Mouse (Mus musculus) CH12.LX (cell line): ENCODE data around the gene Il33. TPM values are rescaled to one million over a fixed set of nuclear protein-coding genes. Genes with fewer than 3 reads are reported as not detected.

Source experiments
- DNase-seq: peaks from one replicate; pipeline ENCODE4 v3.0.0-alpha.2; 2013; ENCODE audit errors: extremely low read depth
- H3K27ac ChIP-seq: 2 replicates; pipeline ENCODE4 v1.5.1; 2012; ENCODE audit warnings: low read depth, mild to moderate bottlenecking, control low read depth, moderate library complexity; ENCODE audit not compliant: insufficient read depth
- H3K27me3 ChIP-seq: replicated peaks from 2 replicates; pipeline ENCODE3; 2012; ENCODE audit warnings: inconsistent platforms
- H3K36me3 ChIP-seq, 2 experiments: replicated peaks in 1 of 2; 2 replicates each; pipeline versions ENCODE3 to v1.6.1; 2012; ENCODE audit warnings: inconsistent platforms in 1 of 2, low read length in 1 of 2, mild to moderate bottlenecking in 1 of 2, mixed read lengths in 1 of 2, moderate library complexity in 1 of 2; ENCODE audit not compliant: control insufficient read depth in 1 of 2, insufficient read depth in 1 of 2
- H3K4me1 ChIP-seq, 2 experiments: 2 replicates each; pipeline ENCODE4 v1.6.1; 2012; ENCODE audit warnings: inconsistent platforms in 1 of 2, moderate library complexity in 1 of 2; ENCODE audit not compliant: insufficient read depth in 2 of 2, control insufficient read depth in 1 of 2
- H3K4me2 ChIP-seq: 2 replicates; pipeline ENCODE4 v1.6.1; 2012; ENCODE audit warnings: low read depth, mild to moderate bottlenecking, control low read depth; ENCODE audit not compliant: poor library complexity, insufficient read depth, severe bottlenecking
- H3K4me3 ChIP-seq, 3 experiments: fragments of 150-350 bp in 1 of 3; sonication (generic) in 1 of 3; replicated peaks in 1 of 3; 2 replicates each; pipeline versions ENCODE3 to v1.5.1; 2011 to 2012; ENCODE audit warnings: low read depth in 2 of 3, low read length in 2 of 3, mild to moderate bottlenecking in 2 of 3, moderate library complexity in 2 of 3, control low read depth in 1 of 3, improper control_type of control experiment in 1 of 3, inconsistent platforms in 1 of 3, mixed read lengths in 1 of 3; ENCODE audit not compliant: poor library complexity in 1 of 3
- H3K79me2 ChIP-seq: replicated peaks from 2 replicates; pipeline ENCODE4 v1.6.1; 2012; ENCODE audit warnings: mild to moderate bottlenecking, moderate library complexity; ENCODE audit not compliant: control insufficient read depth, poor library complexity, insufficient read depth, severe bottlenecking; ENCODE audit errors: extremely low read depth
- H3K9ac ChIP-seq: 2 replicates; pipeline ENCODE4 v1.6.1; 2012; ENCODE audit warnings: low read depth, mild to moderate bottlenecking, control low read depth, moderate library complexity; ENCODE audit not compliant: insufficient read depth
- H3K9me3 ChIP-seq: replicated peaks from 2 replicates; pipeline ENCODE3; 2012; ENCODE audit warnings: low read length, inconsistent platforms, mixed read lengths
- CHD2 ChIP-seq: IDR thresholded peaks from 2 replicates; pipeline ENCODE4 v1.6.1; 2011; ENCODE audit warnings: low read length, improper control_type of control experiment
- E2F4 ChIP-seq: IDR thresholded peaks from 2 replicates; pipeline ENCODE4 v1.6.1; 2011; ENCODE audit warnings: low read depth, low read length, improper control_type of control experiment; ENCODE audit not compliant: insufficient replicate concordance
- EP300 ChIP-seq: IDR thresholded peaks from 2 replicates; pipeline ENCODE4 v1.6.1; 2011; ENCODE audit warnings: low read length, improper control_type of control experiment
- IRF4 ChIP-seq: IDR thresholded peaks from 2 replicates; pipeline ENCODE4 v1.6.1; 2014; ENCODE audit warnings: low read depth, mild to moderate bottlenecking, inconsistent platforms, low read length, improper control_type of control experiment
- JUN ChIP-seq: IDR thresholded peaks from 2 replicates; pipeline ENCODE4 v1.6.1; 2011; ENCODE audit warnings: low read depth, mild to moderate bottlenecking, low read length, improper control_type of control experiment, moderate library complexity; ENCODE audit not compliant: insufficient read depth
- MAFK ChIP-seq: IDR thresholded peaks from 2 replicates; pipeline ENCODE4 v1.6.1; 2011; ENCODE audit warnings: low read length, improper control_type of control experiment; ENCODE audit not compliant: insufficient replicate concordance
- MAX ChIP-seq: IDR thresholded peaks from 2 replicates; pipeline ENCODE4 v1.6.1; 2011; ENCODE audit warnings: low read length, improper control_type of control experiment
- MEF2A ChIP-seq: IDR thresholded peaks from 2 replicates; pipeline ENCODE4 v1.6.1; 2014; ENCODE audit warnings: low read depth, mild to moderate bottlenecking, inconsistent platforms, low read length, improper control_type of control experiment, borderline replicate concordance
- MYC ChIP-seq: IDR thresholded peaks from 2 replicates; pipeline ENCODE4 v1.6.1; 2011; ENCODE audit warnings: low read depth, mild to moderate bottlenecking, improper control_type of control experiment, low read length
- NRF1 ChIP-seq: IDR thresholded peaks from 2 replicates; pipeline ENCODE4 v1.6.1; 2014; ENCODE audit warnings: low read depth, mild to moderate bottlenecking, inconsistent platforms, low read length, improper control_type of control experiment, moderate library complexity
- PAX5 ChIP-seq: IDR thresholded peaks from 2 replicates; pipeline ENCODE4 v1.6.1; 2012; ENCODE audit warnings: low read length, inconsistent platforms, mixed read lengths
- POLR2A ChIP-seq: IDR thresholded peaks from 2 replicates; pipeline ENCODE4 v1.6.1; 2011; ENCODE audit warnings: low read depth, mild to moderate bottlenecking, improper control_type of control experiment, low read length
- RAD21 ChIP-seq: IDR thresholded peaks from 2 replicates; pipeline ENCODE4 v1.6.1; 2011; ENCODE audit warnings: low read depth, mild to moderate bottlenecking, low read length, improper control_type of control experiment, moderate library complexity
- RCOR1 ChIP-seq: conservative IDR thresholded peaks from 2 replicates; pipeline ENCODE4 v1.6.1; 2012; ENCODE audit warnings: low read depth, mild to moderate bottlenecking, inconsistent platforms, low read length, improper control_type of control experiment
- TBP ChIP-seq: conservative IDR thresholded peaks from 2 replicates; pipeline ENCODE4 v1.6.1; 2011; ENCODE audit warnings: low read depth, low read length, improper control_type of control experiment
- TCF12 ChIP-seq: IDR thresholded peaks from 2 replicates; pipeline ENCODE4 v1.6.1; 2014; ENCODE audit warnings: low read depth, mild to moderate bottlenecking, inconsistent platforms, low read length, improper control_type of control experiment
- UBTF ChIP-seq: IDR thresholded peaks from 2 replicates; pipeline ENCODE4 v1.6.1; 2012; ENCODE audit warnings: low read depth, mild to moderate bottlenecking, inconsistent platforms, low read length, improper control_type of control experiment, moderate library complexity
- USF1 ChIP-seq: IDR thresholded peaks from 2 replicates; pipeline ENCODE4 v1.6.1; 2014; ENCODE audit warnings: low read depth, mild to moderate bottlenecking, inconsistent platforms, low read length, improper control_type of control experiment
- ZC3H11A ChIP-seq: IDR thresholded peaks from 2 replicates; pipeline ENCODE4 v1.6.1; 2012; ENCODE audit warnings: low read depth, mild to moderate bottlenecking, inconsistent platforms, low read length, improper control_type of control experiment
- ZKSCAN1 ChIP-seq: IDR thresholded peaks from 2 replicates; pipeline ENCODE4 v1.6.1; 2012; ENCODE audit warnings: low read depth, inconsistent platforms, low read length, improper control_type of control experiment, borderline replicate concordance
- ZNF384 ChIP-seq: IDR thresholded peaks from 2 replicates; pipeline ENCODE4 v1.6.1; 2012; ENCODE audit warnings: low read depth, low read length, improper control_type of control experiment, inconsistent platforms
- dilution Hi-C: fragments of 300-500 bp; cut with MboI; formaldehyde crosslinking; loops from 2 replicates; pipeline ENCODE4 v1.14.3; 2020; ENCODE audit warnings: low sequenced_read_pairs; ENCODE audit not compliant: extremely low pct_unique_long_range_greater_than_20kb, extremely low pct_ligation_motif_present
- in situ Hi-C: fragments of 300-500 bp; cut with MboI; formaldehyde crosslinking; loops from 3 replicates; pipeline ENCODE4 v1.14.3; 2019; ENCODE audit warnings: low sequenced_read_pairs, low pct_ligation_motif_present, low pct_unique_long_range_greater_than_20kb, mixed read lengths
- polyA plus RNA-seq: library from polyadenylated mRNA; unstranded; fragments of >175 nt; gene quantifications from 2 replicates; pipeline ENCODE4 v1.2.1, GENCODE M21; 2012; ENCODE audit warnings: low read depth; ENCODE audit not compliant: insufficient read length
- total RNA-seq, 2 experiments: library from RNA; depleted of rRNA; stranded (reverse); fragments of 300-350 nt in 1 of 2; fragments of >200 nt in 1 of 2; gene quantifications; 2 replicates each; pipeline ENCODE4 v1.2.3; 2012 to 2014

Il33 gene
- total and polyA plus RNA-seq, 3 experiments: 0.08 to 0.32 (median 0.24) TPM

- TF ChIP-seq JUN (no peak), ZKSCAN1 (peak; percentile 80), IRF4 (0 out of 2 replicates have a peak, but pooled peaks have one; percentile 15), E2F4 (no peak)
- no peak overlapping the region for H3K27ac ChIP-seq
- dilution Hi-C loops (no loop called here), in situ Hi-C loops (no loop called here)
- no peaks in the 10 kb centered on the region for H3K36me3 ChIP-seq
- peak overlapping the region in 1 of 3 experiments; percentile 51 for H3K4me3 ChIP-seq
- no peak overlapping the region for H3K9ac ChIP-seq
- no peaks in the 10 kb centered on the region for H3K27me3 ChIP-seq
- no peaks in the 10 kb centered on the region for H3K79me2 ChIP-seq
- peak overlapping the region; percentile 93 for H3K4me2 ChIP-seq
- no peak for DNase-seq
- H3K4me1 ChIP-seq: peaks cover 16 to 37% of the 10 kb centered on the region in 2 experiments
- H3K9me3 ChIP-seq: no peaks in the 10 kb centered on the region
Measured at GRCm38 (mm10) chr19:29940239-29940638, 15.3 kb downstream of the Il33 start.

DNA sequence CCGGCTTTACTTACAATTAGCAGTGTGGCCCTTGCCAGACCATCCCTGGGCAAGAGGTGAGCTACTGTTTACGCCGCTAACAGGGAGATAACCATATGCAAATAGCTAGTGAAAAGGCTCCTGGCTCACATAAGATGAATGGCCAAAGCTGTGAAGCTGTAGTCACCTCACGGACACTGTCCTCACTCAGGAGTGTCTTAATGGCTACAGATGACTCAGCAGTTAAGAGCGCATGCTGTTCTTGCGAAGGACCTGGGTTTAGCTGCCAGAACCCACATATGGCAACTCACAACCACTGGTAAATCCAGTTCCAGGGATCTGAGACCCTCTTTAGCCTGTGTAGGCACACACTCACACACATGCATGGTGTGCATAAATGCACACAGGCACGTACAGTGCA lies 16.3 kb downstream of the Il33 start:
- Histone ChIP-seq H3K4me3 (no peak overlapping the region), H3K9me3 (no peaks in the 10 kb centered on the region), H3K9ac (no peak overlapping the region), H3K79me2 (no peaks in the 10 kb centered on the region), H3K27ac (no peak overlapping the region), H3K27me3 (no peaks in the 10 kb centered on the region), H3K36me3 (no peaks in the 10 kb centered on the region), H3K4me1 (peaks cover 12 to 38% of the 10 kb centered on the region in 2 experiments), H3K4me2 (no peak overlapping the region)
- peak; percentile 79; the same call in 1 of the 2 replicates for TF ChIP-seq MAFK
- no peak for TF ChIP-seq UBTF
- TF ChIP-seq MAX: peak; percentile 17; the same call in 1 of the 2 replicates
- no peak for DNase-seq
- in situ Hi-C loops (no loop called here), dilution Hi-C loops (no loop called here)

DNA sequence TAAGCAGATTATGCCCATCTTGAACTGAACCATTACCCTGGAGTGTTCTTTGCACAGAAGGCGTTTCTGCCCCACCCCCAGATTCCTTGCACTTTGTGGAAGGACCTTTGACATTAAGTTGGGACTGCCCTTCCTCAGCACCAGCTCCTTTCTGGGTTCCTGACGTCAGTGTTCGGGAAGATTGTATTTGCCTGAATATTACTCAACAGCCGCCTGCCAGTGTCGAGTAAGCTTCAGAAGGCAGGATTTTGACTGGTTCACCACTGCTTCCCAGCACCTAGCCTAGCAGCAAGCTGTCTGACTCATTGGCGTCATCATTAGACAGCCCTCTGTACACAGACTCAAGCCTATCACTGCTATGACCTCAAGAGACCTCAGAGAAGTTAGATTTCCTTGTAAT lies 17.4 kb downstream of the Il33 start:
- dilution Hi-C loops: no loop called here
- Histone ChIP-seq H3K79me2 (no peaks in the 10 kb centered on the region), H3K9me3 (no peaks in the 10 kb centered on the region), H3K36me3 (no peaks in the 10 kb centered on the region), H3K4me2 (no peak overlapping the region), H3K4me1 (peaks cover 12 to 38% of the 10 kb centered on the region in 2 experiments), H3K9ac (no peak overlapping the region), H3K27me3 (no peaks in the 10 kb centered on the region), H3K27ac (no peak overlapping the region), H3K4me3 (no peak overlapping the region)
- in situ Hi-C loops: no loop called here
- TF ChIP-seq RAD21 (no peak), USF1 (no peak), EP300 (no peak), PAX5 (no peak), UBTF (no peak), TBP (no peak), ZNF384 (no peak), CHD2 (no peak), TCF12 (no peak), NRF1 (no peak), MAX (no peak), MEF2A (no peak), ZC3H11A (no peak), RCOR1 (no peak), POLR2A (no peak), MYC (no peak)
- no peak for DNase-seq
